Mouse (Mus musculus): ENCODE measurements around the gene Wnt4.

The Wnt4 gene

GRCm38 (mm10) chr4:137274304-137274703 is 3.0 kb upstream of the Wnt4 start:
- ChIA-PET POLR2A (interaction anchor here in 1 of 4 experiments (0.7 kb wide), 1 partner anchor 9 kb away, joined by 3 read pairs; no protein-coding TSS in a partner anchor), CTCF (interaction anchor here in 2 of 4 experiments (0.7 to 1.3 kb wide), 2 partner anchors 9 to 13 kb away, joined by 3 to 4 read pairs; no protein-coding TSS in a partner anchor)

- POLR2A ChIA-PET = interaction anchor here in 2 of 4 experiments (0.6 to 1.6 kb wide), 11 partner anchors 11 to 785 kb away, joined by 3 to 10 read pairs (median 3); no protein-coding TSS in a partner anchor
- CTCF ChIA-PET = interaction anchor here in 3 of 4 experiments (0.6 to 3.9 kb wide), 14 partner anchors 9 to 601 kb away, joined by 3 to 29 read pairs (median 4); no protein-coding TSS in a partner anchor
Observed at GRCm38 (mm10) chr4:137276443-137277165, 685 bp upstream of the Wnt4 start.

- CTCF ChIA-PET = interaction anchor here (0.5 to 3.9 kb wide), 17 partner anchors 10 to 612 kb away, joined by 3 to 29 read pairs (median 4); no protein-coding TSS in a partner anchor
- POLR2A ChIA-PET = interaction anchor here in 2 of 4 experiments (0.6 to 2.2 kb wide), 8 partner anchors 9 to 382 kb away, joined by 3 to 10 read pairs (median 3); no protein-coding TSS in a partner anchor
Observed at GRCm38 (mm10) chr4:137277600-137278143, 383 bp downstream of the Wnt4 start.

- ChIA-PET POLR2A (interaction anchor here in 2 of 4 experiments (0.6 to 2.2 kb wide), 9 partner anchors 9 to 383 kb away, joined by 3 to 10 read pairs (median 3); no protein-coding TSS in a partner anchor), CTCF (interaction anchor here (0.5 to 3.9 kb wide), 18 partner anchors 9 to 769 kb away, joined by 3 to 29 read pairs (median 4); no protein-coding TSS in a partner anchor)
Observed at GRCm38 (mm10) chr4:137278144-137279040, 1.1 kb downstream of the Wnt4 start.

GRCm38 (mm10) chr4:137279346-137279745 is 2.1 kb downstream of the Wnt4 start:
- POLR2A ChIA-PET = interaction anchor here (0.5 to 2.2 kb wide), 9 partner anchors 12 to 384 kb away, joined by 3 to 12 read pairs (median 4); no protein-coding TSS in a partner anchor

GRCm38 (mm10) chr4:137281273-137281672 is 4.0 kb downstream of the Wnt4 start:
- POLR2A ChIA-PET = interaction anchor here in 1 of 4 experiments (0.8 to 1.2 kb wide), 2 partner anchors 9 to 11 kb away, joined by 3 to 4 read pairs; no protein-coding TSS in a partner anchor
- CTCF ChIA-PET = interaction anchor here in 3 of 4 experiments (0.8 to 2.7 kb wide), 3 partner anchors 27 to 205 kb away, joined by 3 to 10 read pairs (median 3); no protein-coding TSS in a partner anchor

More at GRCm38 (mm10) chr4:137279346-137279745, 2.1 kb downstream of the Wnt4 start:
- CTCF ChIA-PET = interaction anchor here (0.5 to 3.9 kb wide), 12 partner anchors 8 to 612 kb away, joined by 3 to 29 read pairs (median 6); no protein-coding TSS in a partner anchor

GRCm38 (mm10) chr4:137282122-137282521 is 4.8 kb downstream of the Wnt4 start:
- CTCF ChIA-PET = interaction anchor here in 3 of 4 experiments (1.0 to 2.7 kb wide), 3 partner anchors 26 to 206 kb away, joined by 3 to 10 read pairs (median 4); no protein-coding TSS in a partner anchor
- POLR2A ChIA-PET = interaction anchor here in 1 of 4 experiments (0.8 kb wide), 1 partner anchor 10 kb away, joined by 3 read pairs; no protein-coding TSS in a partner anchor

GRCm38 (mm10) chr4:137282584-137283406 is 5.5 kb downstream of the Wnt4 start:
- CTCF ChIA-PET = interaction anchor here (0.5 to 2.7 kb wide), 11 partner anchors 10 to 1228 kb away, joined by 3 to 10 read pairs (median 4); no protein-coding TSS in a partner anchor
- POLR2A ChIA-PET = interaction anchor here in 3 of 4 experiments (0.5 to 1.1 kb wide), 7 partner anchors 9 to 167 kb away, joined by 3 to 8 read pairs (median 3); no protein-coding TSS in a partner anchor

GRCm38 (mm10) chr4:137283407-137283732 is 6.1 kb downstream of the Wnt4 start:
- ChIA-PET CTCF (interaction anchor here (0.5 to 2.7 kb wide), 10 partner anchors 9 to 1229 kb away, joined by 3 to 10 read pairs (median 4); no protein-coding TSS in a partner anchor), POLR2A (interaction anchor here in 3 of 4 experiments (0.5 to 1.1 kb wide), 6 partner anchors 9 to 166 kb away, joined by 3 read pairs; no protein-coding TSS in a partner anchor)

GRCm38 (mm10) chr4:137285876-137286661 is 8.8 kb downstream of the Wnt4 start:
- ChIA-PET POLR2A (interaction anchor here in 1 of 4 experiments (0.7 kb wide), 1 partner anchor 401 kb away, joined by 4 read pairs; no protein-coding TSS in a partner anchor), CTCF (interaction anchor here in 3 of 4 experiments (0.6 to 4.7 kb wide), 9 partner anchors 9 to 431 kb away, joined by 3 to 42 read pairs (median 4); partner anchors contain the start of gene Wnt4 (in 1 of the 3))

GRCm38 (mm10) chr4:137286662-137286953 is 9.3 kb downstream of the Wnt4 start:
- ChIA-PET POLR2A (interaction anchor here in 2 of 4 experiments (0.6 to 0.7 kb wide), 2 partner anchors 270 to 401 kb away, joined by 4 read pairs; no protein-coding TSS in a partner anchor), CTCF (interaction anchor here in 3 of 4 experiments (0.6 to 4.7 kb wide), 13 partner anchors 8 to 432 kb away, joined by 3 to 42 read pairs (median 6); partner anchors contain the start of gene Wnt4 (in 2 of the 3))

GRCm38 (mm10) chr4:137287206-137287605 is 9.9 kb downstream of the Wnt4 start:
- ChIA-PET CTCF (interaction anchor here (0.6 to 4.7 kb wide), 56 partner anchors 9 to 622 kb away, joined by 3 to 42 read pairs (median 4); partner anchors contain the start of gene Wnt4 (in 2 of the 4)), POLR2A (interaction anchor here (0.6 to 1.1 kb wide), 8 partner anchors 9 to 1913 kb away, joined by 3 to 5 read pairs (median 4); no protein-coding TSS in a partner anchor)

- ChIA-PET POLR2A (interaction anchor here in 3 of 4 experiments (0.8 to 1.1 kb wide), 5 partner anchors 9 to 211 kb away, joined by 3 to 5 read pairs (median 3); no protein-coding TSS in a partner anchor), CTCF (interaction anchor here (0.6 to 4.7 kb wide), 55 partner anchors 9 to 866 kb away, joined by 3 to 42 read pairs (median 4); partner anchors contain the start of gene Wnt4 (in 2 of the 4))
Observed at GRCm38 (mm10) chr4:137287818-137288217, 10.5 kb downstream of the Wnt4 start.

GRCm38 (mm10) chr4:137289701-137290100 is 12.4 kb downstream of the Wnt4 start:
- CTCF ChIA-PET = interaction anchor here in 2 of 4 experiments (1.2 to 4.7 kb wide), 5 partner anchors 12 to 214 kb away, joined by 3 to 42 read pairs (median 3); partner anchors contain the start of gene Wnt4 (in 1 of the 2)
- POLR2A ChIA-PET = interaction anchor here in 1 of 4 experiments (0.6 kb wide), 2 partner anchors 186 to 388 kb away, joined by 3 read pairs; no protein-coding TSS in a partner anchor

- CTCF ChIA-PET = interaction anchor here in 2 of 4 experiments (1.2 to 4.7 kb wide), 4 partner anchors 13 to 214 kb away, joined by 3 to 42 read pairs (median 16); partner anchors contain the start of gene Wnt4 (in 1 of the 2)
- POLR2A ChIA-PET = interaction anchor here in 1 of 4 experiments (0.6 kb wide), 1 partner anchor 186 kb away, joined by 3 read pairs; no protein-coding TSS in a partner anchor
Observed at GRCm38 (mm10) chr4:137290250-137290649, 13.0 kb downstream of the Wnt4 start.
